Mouse (Mus musculus): ENCODE measurements around the gene Gm10447. TPM values are rescaled to one million over a fixed set of nuclear protein-coding genes. Genes with fewer than 3 reads are reported as not detected.

Gm10447 gene
- polyA plus RNA-seq, 1 experiment from 2014 or later: 0.19 TPM

- H3K27me3 ChIP-seq (replicated peaks; ENCODE audit: low read depth, poor library complexity, severe bottlenecking): peaks cover 48% of the 10 kb centered on the region
- H3K36me3 ChIP-seq (replicated peaks): no peaks in the 10 kb centered on the region
- H3K4me1 ChIP-seq: peaks cover 51% of the 10 kb centered on the region
- no peak overlapping the region for H3K4me3 ChIP-seq
- no peaks in the 10 kb centered on the region for H3K9me3 ChIP-seq
- 89% methylated on average over 5 of the region's 5 CpGs for WGBS
- H3K27ac ChIP-seq (replicated peaks): no peak overlapping the region
- no peak for DNase-seq (ENCODE audit: low spot score)
Observed at GRCm38 (mm10) chr11:53489007-53489406, 32.1 kb upstream of the Gm10447 start.

GRCm38 (mm10) chr11:53486822-53487594, 30.1 kb upstream of the Gm10447 start:
- H3K4me1 ChIP-seq: peaks cover 32% of the 10 kb centered on the region
- H3K9me3 ChIP-seq: no peaks in the 10 kb centered on the region
- no peaks in the 10 kb centered on the region for H3K36me3 ChIP-seq (replicated peaks)
- peaks cover 62% of the 10 kb centered on the region for H3K27me3 ChIP-seq (replicated peaks; ENCODE audit: low read depth, poor library complexity, severe bottlenecking)
- H3K27ac ChIP-seq (replicated peaks): no peak overlapping the region
- H3K4me3 ChIP-seq: peak overlapping the region; percentile 46
- 8% methylated on average over 27 of the region's 27 CpGs for WGBS
- peak; percentile 56 for DNase-seq (ENCODE audit: low spot score)

DNA sequence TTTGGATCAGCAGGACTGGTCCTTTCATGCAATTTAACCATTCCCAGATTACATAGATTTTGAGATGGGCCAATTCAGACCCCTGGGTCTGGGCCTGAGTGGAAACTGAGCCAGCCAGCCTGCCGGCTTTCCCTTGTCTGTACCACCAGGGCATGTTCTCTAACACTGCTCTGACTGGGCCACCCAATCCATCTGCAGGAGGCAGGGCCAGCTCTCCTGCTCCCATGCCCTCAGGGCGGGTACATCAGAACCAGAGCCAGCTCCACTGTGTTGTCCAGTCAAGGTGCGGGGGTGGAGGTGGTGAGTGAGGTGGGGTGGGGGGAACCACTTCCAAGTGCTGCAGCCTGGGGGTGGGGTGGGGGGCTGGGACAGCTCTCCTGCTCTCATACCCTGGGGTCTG, 29.4 kb upstream of the Gm10447 start:
- Histone ChIP-seq H3K4me3 (peak overlapping the region; percentile 46; the same call in 1 of the 2 replicates), H3K27me3 (replicated peaks; ENCODE audit: low read depth, poor library complexity, severe bottlenecking) (peaks cover 68% of the 10 kb centered on the region), H3K4me1 (peaks cover 25% of the 10 kb centered on the region), H3K9me3 (no peaks in the 10 kb centered on the region), H3K36me3 (replicated peaks) (no peaks in the 10 kb centered on the region), H3K27ac (replicated peaks) (no peak overlapping the region)
- DNase-seq (ENCODE audit: low spot score): no peak
- 57% methylated on average over 3 of the region's 3 CpGs for WGBS

DNA sequence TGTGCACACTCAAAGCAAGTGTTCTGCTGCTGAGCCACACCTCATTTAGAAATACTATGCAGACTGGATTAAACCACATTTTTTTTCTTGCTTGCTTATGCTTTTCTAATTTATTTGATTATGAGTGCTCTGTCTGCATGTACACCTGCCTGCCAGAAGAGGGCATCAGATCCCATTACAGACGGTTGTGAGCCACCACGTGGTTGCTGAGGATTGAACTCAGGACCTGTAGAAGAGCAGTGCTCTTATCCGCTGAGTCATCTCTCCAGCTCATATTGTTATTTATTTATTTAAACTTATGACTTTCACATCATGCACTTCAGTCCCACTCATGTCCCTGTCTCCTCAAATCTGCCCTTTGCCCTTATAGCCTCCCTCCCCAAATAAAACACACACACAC, 28.8 kb upstream of the Gm10447 start:
- H3K27me3 ChIP-seq (replicated peaks; ENCODE audit: low read depth, poor library complexity, severe bottlenecking): peaks cover 71% of the 10 kb centered on the region
- H3K27ac ChIP-seq (replicated peaks): no peak overlapping the region
- H3K4me1 ChIP-seq: peaks cover 24% of the 10 kb centered on the region
- no peaks in the 10 kb centered on the region for H3K9me3 ChIP-seq
- no peak for DNase-seq (ENCODE audit: low spot score)
- H3K4me3 ChIP-seq: no peak overlapping the region
- H3K36me3 ChIP-seq (replicated peaks): no peaks in the 10 kb centered on the region
- WGBS: 41% methylated on average over 3 of the region's 3 CpGs

GRCm38 (mm10) chr11:53483159-53483891, 26.4 kb upstream of the Gm10447 start:
- 79% methylated on average over 9 of the region's 9 CpGs for WGBS

DNA sequence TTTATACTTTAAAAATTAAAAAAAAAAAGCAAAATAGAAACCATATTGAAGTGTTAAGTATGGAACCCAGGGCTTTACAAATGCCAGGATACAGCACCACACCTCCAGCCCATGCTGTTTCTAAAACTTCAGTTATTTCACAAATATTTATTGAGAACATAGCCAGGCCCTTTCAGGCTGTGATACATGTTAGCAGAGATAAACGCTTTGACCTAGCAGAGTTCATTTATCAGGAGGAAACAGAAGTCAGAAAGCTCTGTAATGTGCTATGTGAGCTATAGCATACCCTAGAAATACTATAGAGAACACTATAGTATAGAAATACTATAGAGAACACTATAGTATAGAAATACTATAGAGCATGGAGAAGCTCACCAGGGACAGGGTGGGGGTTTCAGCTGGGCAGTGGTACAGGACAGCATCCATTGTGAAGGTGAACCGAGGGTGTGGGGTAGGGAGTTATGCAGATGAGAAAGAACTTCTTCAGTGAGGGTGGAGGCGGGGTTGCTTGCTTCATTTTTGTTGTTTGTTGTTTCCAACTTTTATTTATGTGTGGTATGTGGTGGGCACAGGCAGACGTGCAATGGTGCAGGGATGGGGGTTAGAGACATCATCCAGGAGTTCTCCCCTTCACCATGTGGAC, 24.3 kb upstream of the Gm10447 start:
- Histone ChIP-seq H3K4me3 (no peak overlapping the region), H3K36me3 (replicated peaks) (no peaks in the 10 kb centered on the region; the same call in 1 of the 2 replicates), H3K4me1 (peaks cover 22% of the 10 kb centered on the region), H3K9me3 (peaks cover 8% of the 10 kb centered on the region), H3K27me3 (replicated peaks; ENCODE audit: low read depth, poor library complexity, severe bottlenecking) (peaks cover 80% of the 10 kb centered on the region), H3K27ac (replicated peaks) (no peak overlapping the region)
- DNase-seq (ENCODE audit: low spot score): no peak
- WGBS: 76% methylated on average over 4 of the region's 4 CpGs

More at GRCm38 (mm10) chr11:53483159-53483891, 26.4 kb upstream of the Gm10447 start:
- DNase-seq (ENCODE audit: low spot score): no peak
- Histone ChIP-seq H3K4me3 (no peak overlapping the region), H3K9me3 (peaks cover 8% of the 10 kb centered on the region), H3K36me3 (replicated peaks) (no peaks in the 10 kb centered on the region; the same call in 1 of the 2 replicates), H3K27me3 (replicated peaks; ENCODE audit: low read depth, poor library complexity, severe bottlenecking) (peaks cover 80% of the 10 kb centered on the region), H3K4me1 (peaks cover 36% of the 10 kb centered on the region), H3K27ac (replicated peaks) (no peak overlapping the region)

DNA sequence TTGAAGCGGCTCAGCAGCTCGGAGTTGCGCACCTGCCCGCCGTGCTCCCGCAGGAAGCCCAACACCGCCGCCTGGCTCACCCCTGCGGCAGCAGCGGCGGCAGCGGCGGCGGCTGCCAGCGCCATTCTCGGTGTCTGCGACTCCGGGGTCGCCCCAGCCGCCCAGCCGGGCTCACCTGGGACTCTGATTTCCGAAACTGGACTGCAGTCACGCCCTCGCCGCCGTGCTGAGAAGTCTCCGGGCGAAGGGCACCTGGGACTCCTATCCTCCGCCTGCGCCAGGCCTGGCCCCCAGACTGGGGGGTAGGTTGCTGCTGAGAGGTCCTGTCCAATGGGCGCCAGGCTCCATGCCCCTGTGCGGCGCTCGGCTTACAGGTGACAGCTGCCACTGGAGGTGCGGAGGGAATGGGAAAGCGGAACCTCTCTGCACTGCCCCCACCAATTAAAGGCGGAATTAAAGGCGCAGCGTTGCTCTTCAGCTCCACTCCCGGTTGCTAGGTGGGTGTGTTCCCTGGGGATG, 22.9 kb upstream of the Gm10447 start, which contains the start of the genes Gm9945 and Sowaha:
Gene Gm9945 (plus strand): TSS at position 384 of the 519 bp plus-strand sequence.
Gene Sowaha (minus strand): TSS at position 492 of the 519 bp plus-strand sequence.
- WGBS: 3% methylated on average over 40 of the region's 40 CpGs
- peak within 1 kb of the TSS; percentile 58 for H3K4me3 ChIP-seq
- H3K9me3 ChIP-seq: peaks cover 8% of the 10 kb centered on the region
- peak within 1 kb of the TSS; percentile 54; the same call in 1 of the 2 replicates for H3K27ac ChIP-seq (replicated peaks)
- peaks cover 85% of the 10 kb centered on the region for H3K27me3 ChIP-seq (replicated peaks; ENCODE audit: low read depth, poor library complexity, severe bottlenecking)
- peaks cover 33% of the 10 kb centered on the region for H3K4me1 ChIP-seq
- DNase-seq (ENCODE audit: low spot score): peak; percentile 61
- H3K36me3 ChIP-seq (replicated peaks): no peaks in the 10 kb centered on the region; the same call in 1 of the 2 replicates

- peaks cover 33% of the 10 kb centered on the region for H3K4me1 ChIP-seq
- H3K4me3 ChIP-seq: peak overlapping the region; percentile 58
- peaks cover 8% of the 10 kb centered on the region for H3K9me3 ChIP-seq
- no peak for DNase-seq (ENCODE audit: low spot score)
- WGBS: 1% methylated on average over 62 of the region's 62 CpGs
- peak overlapping the region; percentile 54; the same call in 1 of the 2 replicates for H3K27ac ChIP-seq (replicated peaks)
- H3K27me3 ChIP-seq (replicated peaks; ENCODE audit: low read depth, poor library complexity, severe bottlenecking): peaks cover 91% of the 10 kb centered on the region
- H3K36me3 ChIP-seq (replicated peaks): no peaks in the 10 kb centered on the region; the same call in 1 of the 2 replicates
Observed at GRCm38 (mm10) chr11:53479171-53479782, 22.4 kb upstream of the Gm10447 start.

- Histone ChIP-seq H3K27ac (replicated peaks) (peak overlapping the region; percentile 54; the same call in 1 of the 2 replicates), H3K27me3 (replicated peaks; ENCODE audit: low read depth, poor library complexity, severe bottlenecking) (peaks cover 95% of the 10 kb centered on the region)
- DNase-seq (ENCODE audit: low spot score): peak; percentile 67
Observed at GRCm38 (mm10) chr11:53478383-53479170, 21.7 kb upstream of the Gm10447 start.

DNA sequence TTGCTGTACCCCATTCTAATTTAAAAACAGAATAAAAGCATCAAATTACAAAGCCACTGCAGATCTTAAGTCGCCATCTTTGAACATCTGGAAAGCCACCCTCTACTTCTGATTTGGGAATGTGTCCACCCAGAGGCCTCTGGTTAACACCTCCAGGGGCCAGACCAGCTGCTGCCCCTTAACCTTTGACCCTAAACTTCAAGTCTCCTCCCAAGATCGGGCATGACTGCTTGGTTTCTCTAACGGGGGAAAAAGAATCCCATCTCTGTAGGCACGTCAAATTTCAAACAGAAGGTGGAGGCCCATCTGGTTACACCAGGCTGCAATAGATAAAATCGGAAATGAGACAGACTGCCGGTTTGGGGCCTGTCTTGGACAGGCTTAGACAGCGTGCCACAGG, 20.9 kb upstream of the Gm10447 start:
- no peak overlapping the region for H3K4me3 ChIP-seq
- no peak overlapping the region for H3K27ac ChIP-seq (replicated peaks)
- H3K27me3 ChIP-seq (replicated peaks; ENCODE audit: low read depth, poor library complexity, severe bottlenecking): peaks cover 95% of the 10 kb centered on the region
- 27% methylated on average over 7 of the region's 7 CpGs for WGBS
- peaks cover 8% of the 10 kb centered on the region for H3K9me3 ChIP-seq
- peak; percentile 48 for DNase-seq (ENCODE audit: low spot score)
- H3K4me1 ChIP-seq: peaks cover 33% of the 10 kb centered on the region
- H3K36me3 ChIP-seq (replicated peaks): no peaks in the 10 kb centered on the region; the same call in 1 of the 2 replicates

More at GRCm38 (mm10) chr11:53478383-53479170, 21.7 kb upstream of the Gm10447 start:
- H3K9me3 ChIP-seq: peaks cover 8% of the 10 kb centered on the region
- WGBS: 5% methylated on average over 79 of the region's 79 CpGs
- H3K36me3 ChIP-seq (replicated peaks): no peaks in the 10 kb centered on the region; the same call in 1 of the 2 replicates
- H3K4me3 ChIP-seq: peak overlapping the region; percentile 58
- H3K4me1 ChIP-seq: peaks cover 33% of the 10 kb centered on the region

- Histone ChIP-seq H3K27ac (replicated peaks) (no peak overlapping the region), H3K9me3 (peaks cover 8% of the 10 kb centered on the region), H3K4me1 (peaks cover 43% of the 10 kb centered on the region), H3K36me3 (replicated peaks) (no peaks in the 10 kb centered on the region; the same call in 1 of the 2 replicates), H3K27me3 (replicated peaks; ENCODE audit: low read depth, poor library complexity, severe bottlenecking) (peaks cover 99% of the 10 kb centered on the region), H3K4me3 (no peak overlapping the region)
- DNase-seq (ENCODE audit: low spot score): no peak
- WGBS: 27% methylated on average over 8 of the region's 8 CpGs
Observed at GRCm38 (mm10) chr11:53475620-53476019, 18.7 kb upstream of the Gm10447 start.

All from embryonic facial prominence, embryonic 10.5 days (tissue).